Mouse (Mus musculus): ENCODE results near the gene Lamb3.

Lamb3 gene

DNA sequence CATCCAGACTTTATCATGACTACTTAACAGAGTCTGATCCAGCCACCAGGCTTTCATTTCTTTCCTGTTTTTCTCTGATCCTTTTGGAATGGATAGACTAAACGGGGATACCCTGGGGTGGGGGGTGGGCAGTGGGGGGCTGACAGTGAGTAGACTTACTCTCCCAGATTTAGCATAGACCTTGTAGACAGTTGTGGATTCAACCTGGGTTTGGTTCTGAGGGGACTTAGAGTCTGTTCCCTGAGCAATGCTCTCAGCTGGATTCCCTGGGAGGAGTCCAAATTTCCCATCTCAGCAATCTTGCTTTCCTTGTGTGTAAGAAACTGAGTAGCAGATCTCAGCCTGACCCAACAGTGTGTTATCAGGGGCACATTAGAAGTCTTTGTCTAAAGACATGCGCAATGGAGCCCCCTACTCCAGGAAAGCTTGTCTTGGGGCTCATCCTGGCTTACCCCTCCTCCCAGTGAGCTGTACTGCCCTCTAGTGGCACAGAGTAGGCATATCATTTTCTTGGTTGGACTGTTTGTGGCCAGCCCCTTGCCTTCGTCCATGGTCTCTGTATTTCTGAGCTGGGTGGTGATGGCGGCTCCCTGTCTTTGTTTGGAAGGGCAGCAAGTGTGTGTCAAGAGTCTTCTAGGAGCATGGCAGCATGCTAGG is 169.1 kb downstream of the Lamb3 start:
- in situ Hi-C loops (cut with MboI, MseI): loop anchor here (5.0 kb wide), 1 partner anchor 169 kb away; the partner anchor contains the start of gene Lamb3

DNA sequence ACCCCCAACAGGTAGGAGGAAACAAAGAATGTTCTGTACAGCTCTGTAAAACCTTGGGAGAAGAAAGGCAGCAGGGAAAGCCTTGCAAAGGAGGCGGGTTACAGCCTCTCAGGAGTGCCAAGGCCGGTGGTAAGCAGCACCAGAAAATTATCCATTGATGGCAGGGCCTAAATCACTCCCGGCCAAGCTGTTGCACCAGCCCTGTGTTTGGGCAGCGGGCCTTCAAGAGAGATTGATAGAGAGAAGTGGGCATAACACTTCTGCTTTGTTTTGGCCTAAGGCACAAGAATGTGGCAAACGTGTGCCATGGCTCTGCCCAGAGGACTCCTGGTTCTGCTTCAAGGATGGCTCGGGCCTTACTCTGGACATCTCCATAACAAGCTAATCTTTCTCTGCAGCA is 172.1 kb downstream of the Lamb3 start:
- in situ Hi-C loops (cut with MboI, MseI): loop anchor here (5.0 kb wide), 1 partner anchor 172 kb away; the partner anchor contains the start of gene Lamb3

- in situ Hi-C loops (cut with MboI, MseI): no loop called here
These were observed 173.4 kb downstream of the Lamb3 start for GRCm38 (mm10) chr1:193380877-193381276.

GRCm38 (mm10) chr1:193381597-193382404 is 174.3 kb downstream of the Lamb3 start:
- in situ Hi-C loops (cut with MboI, MseI): no loop called here

- in situ Hi-C loops (cut with MboI, MseI): no loop called here
These were observed 174.9 kb downstream of the Lamb3 start for GRCm38 (mm10) chr1:193382435-193382834.

- in situ Hi-C loops (cut with MboI, MseI): no loop called here
These were observed 175.5 kb downstream of the Lamb3 start for GRCm38 (mm10) chr1:193382841-193383462.

DNA sequence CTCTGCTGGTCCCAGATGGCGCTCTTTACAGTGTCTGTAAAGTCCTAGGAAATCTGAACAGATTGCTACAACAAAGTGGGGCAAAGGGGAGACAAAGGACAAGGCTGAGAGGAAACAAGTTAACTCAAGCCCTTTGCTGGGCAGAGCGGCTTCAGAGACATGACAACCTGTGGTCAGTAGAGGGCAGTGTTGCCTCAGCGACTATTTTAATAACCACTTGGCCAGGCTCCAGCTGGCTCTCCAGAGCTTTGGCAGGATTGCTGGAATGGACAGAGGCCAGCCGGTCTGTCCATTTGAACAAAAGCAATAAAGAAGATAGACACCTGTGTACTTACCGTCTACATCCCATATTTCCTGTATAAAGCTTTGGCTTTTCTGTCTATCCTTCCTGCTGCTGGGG is 178.6 kb downstream of the Lamb3 start:
- in situ Hi-C loops (cut with MboI, MseI): no loop called here

GRCm38 (mm10) chr1:193387241-193387640 is 179.7 kb downstream of the Lamb3 start:
- in situ Hi-C loops (cut with MboI, MseI): no loop called here

- in situ Hi-C loops (cut with MboI, MseI): no loop called here
These were observed 182.0 kb downstream of the Lamb3 start for GRCm38 (mm10) chr1:193389505-193389904.

DNA sequence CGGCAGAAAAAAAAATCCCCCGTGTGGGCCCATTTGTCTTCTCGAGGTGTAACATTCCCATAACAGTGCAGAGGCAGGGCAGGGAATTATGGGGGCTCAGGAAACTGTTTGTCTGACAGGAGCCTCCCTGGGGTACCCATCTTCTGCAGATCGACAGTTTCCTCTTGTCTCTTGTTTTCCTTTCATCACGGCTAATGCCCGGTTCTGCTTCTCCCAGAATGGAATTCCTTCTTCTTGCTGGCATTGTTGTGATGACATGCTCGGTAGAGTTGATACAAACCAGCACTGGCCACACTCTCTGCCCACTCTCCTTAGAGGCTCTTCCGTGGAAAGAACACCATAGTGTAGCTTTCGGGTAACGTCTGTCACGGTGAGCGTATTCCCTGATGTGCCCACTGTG is 182.5 kb downstream of the Lamb3 start:
- in situ Hi-C loops (cut with MboI, MseI): no loop called here

DNA sequence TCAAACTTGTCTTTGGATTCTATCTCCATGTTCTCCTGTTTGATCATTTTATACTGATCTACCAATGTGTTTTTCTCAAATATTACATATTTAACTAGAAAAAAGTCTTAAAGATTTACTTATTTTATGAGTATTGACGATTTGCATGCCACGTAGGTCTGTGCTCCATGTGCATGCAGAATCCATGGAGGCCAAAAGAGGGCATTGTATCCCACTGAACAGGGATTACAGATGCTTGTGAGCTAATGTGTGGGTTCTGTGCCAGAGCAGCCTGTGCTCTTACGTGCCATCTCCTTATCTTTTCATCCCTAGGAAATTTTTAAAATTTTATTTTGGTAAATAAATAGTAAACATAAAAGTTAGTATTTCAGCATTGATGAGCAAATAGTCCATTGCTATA is 184.8 kb downstream of the Lamb3 start:
- in situ Hi-C loops (cut with MboI, MseI): no loop called here

All from T-helper 1 cell (primary cell).